Mouse (Mus musculus) kidney, adult 2 months (tissue): Measurements from ENCODE around the gene Sh2d3c.

ENCODE experiments used
- CTCF ChIP-seq: fragments of 200-500 bp; conservative IDR thresholded peaks from 2 replicates; pipeline ENCODE4 v1.5.1; 2011; ENCODE audit warnings: low read depth, mild to moderate bottlenecking, control low read depth, low read length, moderate library complexity, mixed read lengths; ENCODE audit not compliant: insufficient read depth, insufficient read length
- POLR2A ChIP-seq: fragments of 200-500 bp; IDR thresholded peaks from one replicate; pipeline ENCODE4 v1.6.1; 2011; ENCODE audit warnings: low read depth, low read length, control low read depth

- TF ChIP-seq CTCF (peak; percentile 91), POLR2A (no peak)
Measured at GRCm38 (mm10) chr2:32757056-32757845, 36.4 kb downstream of the Sh2d3c start, which contains the start of gene Tor2a.
